20 mouse cellular contexts compared by ENCODE assay signal in the genomic region with DNA sequence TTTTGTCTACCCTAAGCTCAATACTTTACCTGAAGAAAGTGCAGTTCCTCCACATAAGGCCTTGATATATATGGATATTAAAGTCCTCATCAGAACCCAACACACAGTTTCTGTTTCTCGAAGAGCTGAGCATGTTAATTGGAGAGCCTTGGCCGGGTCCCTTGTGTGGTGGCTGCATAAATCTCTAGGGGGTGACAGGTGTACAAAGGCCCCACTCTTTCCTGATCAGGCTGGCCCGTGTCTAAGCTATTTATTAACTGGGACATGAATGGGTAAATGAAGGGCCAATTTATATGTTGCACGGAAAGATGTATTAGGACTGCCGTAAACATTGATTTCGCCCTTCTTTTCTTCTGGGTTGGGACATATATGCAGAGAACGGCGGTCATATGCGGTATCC.
DNase-seq lines count a peak whose midpoint lies in the region; ATAC-seq and TF ChIP-seq lines count a peak whose summit lies in the region.
"Had no signal": no experiment of that assay in that cellular context is flagged by ENCODE, and none has a peak within 500 bp of the region (broad histone marks: within the 10 kb centered on the region; RNA-seq: fewer than 3 reads in every experiment).

No protein-coding gene starts in this region.

- H3K27me3 ChIP-seq in intestine, embryonic 14.5 days (replicated peaks; ENCODE audit: control insufficient read depth, insufficient read depth, low read length): no peaks in the 10 kb centered on the region
- no peaks in the 10 kb centered on the region for H3K27me3 ChIP-seq in intestine, postnatal 0 days (replicated peaks; ENCODE audit: control insufficient read depth, insufficient read depth, low read length)
- H3K27me3 ChIP-seq in kidney, postnatal 0 days (ENCODE audit: insufficient read depth, low read length): no peaks in the 10 kb centered on the region
- peaks cover 7% of the 10 kb centered on the region; the same call in 1 of the 2 replicates for H3K27me3 ChIP-seq in neural tube, embryonic 14.5 days (ENCODE audit: control insufficient read depth, insufficient read depth, low read length)
- no peaks in the 10 kb centered on the region for H3K27me3 ChIP-seq in liver, embryonic 12.5 days (replicated peaks)
- H3K27me3 ChIP-seq: embryonic facial prominence, embryonic 12.5 days; forebrain, embryonic 15.5 days had no signal

- H3K36me3 ChIP-seq in intestine, embryonic 14.5 days (ENCODE audit: control insufficient read depth, insufficient read depth, low read length): no peaks in the 10 kb centered on the region
- no peaks in the 10 kb centered on the region for H3K36me3 ChIP-seq in intestine, postnatal 0 days (ENCODE audit: control insufficient read depth, insufficient read depth)
- no peaks in the 10 kb centered on the region for H3K36me3 ChIP-seq in kidney, postnatal 0 days (ENCODE audit: insufficient read depth, low read length)
- H3K36me3 ChIP-seq in neural tube, embryonic 14.5 days (ENCODE audit: control insufficient read depth, insufficient read depth, low read length): no peaks in the 10 kb centered on the region
- no peaks in the 10 kb centered on the region for H3K36me3 ChIP-seq in liver, embryonic 12.5 days
- H3K36me3 ChIP-seq: embryonic facial prominence, embryonic 12.5 days; forebrain, embryonic 15.5 days; heart, embryonic 10.5 days; heart, embryonic 15.5 days; hindbrain, embryonic 13.5 days had no signal

- 63% methylated on average over 9 of the region's 9 CpGs for WGBS in intestine, embryonic 14.5 days
- WGBS in intestine, postnatal 0 days: 37% methylated on average over 9 of the region's 9 CpGs
- 50% methylated on average over 9 of the region's 9 CpGs for WGBS in kidney, postnatal 0 days
- WGBS in neural tube, embryonic 14.5 days: 10% methylated on average over 9 of the region's 9 CpGs
- 65% methylated on average over 9 of the region's 9 CpGs for WGBS in liver, embryonic 12.5 days (ENCODE audit: insufficient replicate concordance)

- H3K4me1 ChIP-seq in intestine, embryonic 14.5 days (replicated peaks; ENCODE audit: control insufficient read depth, insufficient read depth, low read length): no peaks in the 10 kb centered on the region
- H3K4me1 ChIP-seq in intestine, postnatal 0 days (replicated peaks; ENCODE audit: control insufficient read depth, insufficient read depth, low read length): no peaks in the 10 kb centered on the region
- H3K4me1 ChIP-seq in kidney, postnatal 0 days (replicated peaks; ENCODE audit: insufficient read depth, low read length): 0 out of 2 replicates have a peak, but pooled peaks cover 4% of the 10 kb centered on the region
- peaks cover 7% of the 10 kb centered on the region for H3K4me1 ChIP-seq in neural tube, embryonic 14.5 days (ENCODE audit: control insufficient read depth, insufficient read depth, low read length)
- no peaks in the 10 kb centered on the region for H3K4me1 ChIP-seq in liver, embryonic 12.5 days
- H3K4me1 ChIP-seq: embryonic facial prominence, embryonic 12.5 days; heart, embryonic 10.5 days had no signal

- H3K4me3 ChIP-seq in intestine, embryonic 14.5 days (ENCODE audit: low read depth, low read length): no peak overlapping the region
- no peak overlapping the region for H3K4me3 ChIP-seq in intestine, postnatal 0 days (ENCODE audit: low read depth, low read length)
- H3K4me3 ChIP-seq in kidney, postnatal 0 days (replicated peaks; ENCODE audit: low read depth, low read length): no peak overlapping the region
- H3K4me3 ChIP-seq in neural tube, embryonic 14.5 days (ENCODE audit: low read depth, low read length): no peak overlapping the region
- H3K4me3 ChIP-seq in liver, embryonic 12.5 days: no peak overlapping the region
- H3K4me3 ChIP-seq: embryonic facial prominence, embryonic 12.5 days; forebrain, embryonic 15.5 days; heart, embryonic 10.5 days; heart, embryonic 15.5 days; hindbrain, embryonic 13.5 days had no signal

- H3K4me2 ChIP-seq in intestine, embryonic 14.5 days (ENCODE audit: low read length): no peak overlapping the region
- no peak overlapping the region for H3K4me2 ChIP-seq in intestine, postnatal 0 days (replicated peaks; ENCODE audit: low read depth)
- H3K4me2 ChIP-seq in kidney, postnatal 0 days (ENCODE audit: low read length): no peak overlapping the region
- no peak overlapping the region for H3K4me2 ChIP-seq in neural tube, embryonic 14.5 days (ENCODE audit: low read depth, low read length)
- no peak overlapping the region for H3K4me2 ChIP-seq in liver, embryonic 12.5 days
- H3K4me2 ChIP-seq: embryonic facial prominence, embryonic 12.5 days; forebrain, embryonic 15.5 days; heart, embryonic 15.5 days; hindbrain, embryonic 13.5 days had no signal

- DNase-seq in intestine, embryonic 14.5 days (ENCODE audit: low spot score): no peak
- no peak for DNase-seq in kidney, postnatal 0 days (ENCODE audit: low spot score)
- no peak for DNase-seq in kidney, adult 11 months
- peak; percentile 69 for DNase-seq in mesoderm, embryonic 11.5 days (ENCODE audit: low read depth, low spot score)
- DNase-seq in frontal cortex, postnatal 25 days (ENCODE audit: low spot score in 2 of 2): no peak
- DNase-seq: adrenal gland, postnatal 10 days; cerebellum, adult 11-12 months; cerebellum, adult 9-10 months; cerebellum, postnatal 25 days; gastrocnemius, postnatal 10 days; heart, adult 18-20 months; heart, postnatal 14 days had no signal

- TF ChIP-seq CTCF in intestine, postnatal 0 days (IDR thresholded peaks at IDR 0.05; ENCODE audit: low read depth): no peak
- TF ChIP-seq CTCF in kidney, postnatal 0 days (IDR thresholded peaks at IDR 0.05; ENCODE audit: low read depth): no peak

- ATAC-seq in intestine, embryonic 14.5 days (replicated peaks; ENCODE audit: low FRiP score, low TSS enrichment, low read depth): peak; percentile 53
- no peak for ATAC-seq in intestine, postnatal 0 days
- ATAC-seq in kidney, postnatal 0 days (replicated peaks; ENCODE audit: low FRiP score, low read depth): 0 out of 2 replicates have a peak, but pooled peaks have one; percentile 29
- peak; percentile 70 for ATAC-seq in neural tube, embryonic 14.5 days (ENCODE audit: low read depth)
- no peak for ATAC-seq in liver, embryonic 12.5 days
- ATAC-seq: forebrain, embryonic 15.5 days had no signal

- H3K9me3 ChIP-seq in intestine, embryonic 14.5 days (ENCODE audit: control insufficient read depth, low read length): no peaks in the 10 kb centered on the region
- H3K9me3 ChIP-seq in intestine, postnatal 0 days (ENCODE audit: control insufficient read depth): no peaks in the 10 kb centered on the region
- H3K9me3 ChIP-seq in kidney, postnatal 0 days (replicated peaks; ENCODE audit: low read length): no peaks in the 10 kb centered on the region
- no peaks in the 10 kb centered on the region for H3K9me3 ChIP-seq in neural tube, embryonic 14.5 days (ENCODE audit: control insufficient read depth, low read length)
- H3K9me3 ChIP-seq in liver, embryonic 12.5 days (replicated peaks): no peaks in the 10 kb centered on the region
- H3K9me3 ChIP-seq: embryonic facial prominence, embryonic 12.5 days; forebrain, embryonic 15.5 days; heart, embryonic 10.5 days; heart, embryonic 15.5 days; hindbrain, embryonic 13.5 days had no signal

- H3K9ac ChIP-seq in intestine, embryonic 14.5 days (ENCODE audit: low read length): no peak overlapping the region
- H3K9ac ChIP-seq in intestine, postnatal 0 days (ENCODE audit: low read depth, low read length): no peak overlapping the region
- H3K9ac ChIP-seq in kidney, postnatal 0 days (ENCODE audit: low read depth, low read length): no peak overlapping the region
- no peak overlapping the region for H3K9ac ChIP-seq in neural tube, embryonic 14.5 days (replicated peaks; ENCODE audit: low read depth, low read length)
- no peak overlapping the region for H3K9ac ChIP-seq in liver, embryonic 12.5 days
- H3K9ac ChIP-seq: embryonic facial prominence, embryonic 12.5 days; forebrain, embryonic 15.5 days; heart, embryonic 15.5 days; hindbrain, embryonic 13.5 days had no signal

- H3K27ac ChIP-seq in intestine, embryonic 14.5 days (ENCODE audit: low read depth): no peak overlapping the region
- H3K27ac ChIP-seq in intestine, postnatal 0 days (ENCODE audit: low read depth, low read length): no peak overlapping the region
- H3K27ac ChIP-seq in kidney, postnatal 0 days: no peak overlapping the region
- H3K27ac ChIP-seq in neural tube, embryonic 14.5 days (ENCODE audit: low read depth, low read length): no peak overlapping the region
- no peak overlapping the region for H3K27ac ChIP-seq in liver, embryonic 12.5 days
- H3K27ac ChIP-seq: embryonic facial prominence, embryonic 12.5 days; forebrain, embryonic 15.5 days; heart, embryonic 10.5 days; heart, embryonic 15.5 days; hindbrain, embryonic 13.5 days had no signal

Comparison
In these comparisons a context has a peak if more than half of its experiments do, and no peak if none do; other contexts are left out.
1. ATAC-seq: peak in intestine, embryonic 14.5 days (single experiment), kidney, postnatal 0 days (single experiment) and neural tube, embryonic 14.5 days (single experiment); none in intestine, postnatal 0 days (single experiment) and liver, embryonic 12.5 days (single experiment).